Mouse (Mus musculus): ENCODE results near the gene Chchd2. TPM values are rescaled to one million over a fixed set of nuclear protein-coding genes. Genes with fewer than 3 reads are reported as not detected.

The Chchd2 gene
- polyA plus RNA-seq, 1 experiment from 2014 or later = 61.0 TPM

DNA sequence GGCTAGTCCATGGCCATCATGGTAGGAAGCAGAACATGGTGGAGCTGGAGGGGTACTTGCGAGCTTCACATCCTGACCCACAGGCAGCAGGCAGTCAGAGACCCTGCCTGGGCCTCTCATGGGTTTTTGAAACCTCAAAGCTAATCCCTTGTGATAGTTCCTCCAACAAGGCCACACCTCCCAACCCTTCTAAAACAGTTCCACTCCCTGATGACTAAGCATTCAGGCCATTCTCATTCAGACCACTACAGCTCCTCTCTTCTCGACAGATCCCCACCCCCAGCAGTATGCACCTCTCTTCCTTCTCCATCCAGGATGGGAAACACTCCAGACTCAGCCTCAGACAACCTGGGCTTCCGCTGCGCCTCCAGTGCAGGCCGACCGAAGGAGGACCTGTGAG is 24.9 kb downstream of the Chchd2 start:
- Histone ChIP-seq H3K36me3 (ENCODE audit: inconsistent target) (no peaks in the 10 kb centered on the region; the same call in 1 of the 2 replicates), H3K4me3 (ENCODE audit: inconsistent target) (no peak overlapping the region), H3K79me2 (ENCODE audit: inconsistent target) (no peaks in the 10 kb centered on the region), H3K27ac (no peak overlapping the region)
- WGBS (ENCODE audit: missing documents) = 97% methylated on average over 6 of the region's 6 CpGs

DNA sequence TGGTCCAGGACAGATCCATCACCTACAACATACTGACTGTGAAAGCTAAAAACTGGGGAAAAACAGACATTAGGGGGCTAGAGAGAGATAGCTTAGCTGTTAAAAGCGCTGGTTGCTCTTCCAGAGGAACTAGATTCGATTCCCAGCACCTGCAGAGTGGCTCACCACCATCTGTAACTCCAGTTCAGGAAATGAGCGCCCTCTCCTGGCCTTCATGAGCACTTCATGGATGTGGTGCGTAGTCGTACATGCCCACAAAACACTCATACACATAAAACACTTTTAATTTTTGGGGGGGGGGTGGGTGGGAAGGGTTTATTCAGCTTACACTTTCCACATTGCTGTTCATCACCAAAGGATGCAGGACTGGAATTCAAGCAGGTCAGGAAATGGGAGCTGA is 30.9 kb downstream of the Chchd2 start:
- WGBS (ENCODE audit: missing documents) = 100% methylated on average over 5 of the region's 5 CpGs
- no peak overlapping the region for H3K4me3 ChIP-seq (ENCODE audit: inconsistent target)
- H3K27ac ChIP-seq = no peak overlapping the region
- peaks cover 3% of the 10 kb centered on the region; the same call in 1 of the 2 replicates for H3K36me3 ChIP-seq (ENCODE audit: inconsistent target)
- H3K79me2 ChIP-seq (ENCODE audit: inconsistent target) = no peaks in the 10 kb centered on the region

DNA sequence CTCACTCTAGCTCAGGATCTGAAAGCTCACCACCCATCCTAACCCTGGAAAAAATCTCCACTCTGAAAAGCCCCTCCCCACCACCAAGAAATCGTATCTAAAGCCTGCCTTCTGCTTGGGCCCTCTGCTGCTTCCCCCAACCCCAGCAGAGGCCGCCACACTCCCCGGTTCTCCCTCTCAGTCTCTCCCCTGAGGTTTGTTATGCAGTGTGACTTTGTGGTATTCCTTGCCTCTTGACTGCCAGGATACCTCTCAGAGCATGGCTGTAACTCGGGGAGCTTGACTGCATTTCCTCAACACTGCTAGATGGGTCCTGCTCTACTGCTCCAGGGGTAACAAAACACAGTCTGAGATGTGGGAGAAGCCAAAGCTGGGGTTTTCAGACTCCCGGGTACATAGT is 32.1 kb downstream of the Chchd2 start:
- 88% methylated on average over 5 of the region's 5 CpGs for WGBS (ENCODE audit: missing documents)
- Histone ChIP-seq H3K4me3 (ENCODE audit: inconsistent target) (no peak overlapping the region), H3K36me3 (ENCODE audit: inconsistent target) (peaks cover 4% of the 10 kb centered on the region; the same call in 1 of the 2 replicates), H3K27ac (no peak overlapping the region), H3K79me2 (ENCODE audit: inconsistent target) (no peaks in the 10 kb centered on the region)

DNA sequence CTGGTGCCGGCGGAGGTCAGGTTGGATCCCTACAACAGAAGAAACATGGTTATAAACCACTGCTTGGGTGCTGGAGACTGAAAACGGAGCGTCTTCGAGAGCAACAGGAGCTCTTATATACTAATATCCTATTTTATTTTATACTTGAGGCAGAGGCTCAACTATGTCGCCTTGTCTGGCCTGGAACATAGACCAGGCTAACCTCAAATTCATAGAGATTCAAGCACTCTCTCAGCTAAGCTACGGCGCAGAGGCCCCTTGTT is 39.8 kb downstream of the Chchd2 start:
- Histone ChIP-seq H3K27ac (peak overlapping the region; percentile 50; the same call in 1 of the 2 replicates), H3K36me3 (ENCODE audit: inconsistent target) (peaks cover 20% of the 10 kb centered on the region), H3K79me2 (ENCODE audit: inconsistent target) (peaks cover 21% of the 10 kb centered on the region; the same call in 1 of the 2 replicates), H3K4me3 (ENCODE audit: inconsistent target) (peak overlapping the region; percentile 95)
- WGBS (ENCODE audit: missing documents) = 41% methylated on average over 7 of the region's 8 CpGs

DNA sequence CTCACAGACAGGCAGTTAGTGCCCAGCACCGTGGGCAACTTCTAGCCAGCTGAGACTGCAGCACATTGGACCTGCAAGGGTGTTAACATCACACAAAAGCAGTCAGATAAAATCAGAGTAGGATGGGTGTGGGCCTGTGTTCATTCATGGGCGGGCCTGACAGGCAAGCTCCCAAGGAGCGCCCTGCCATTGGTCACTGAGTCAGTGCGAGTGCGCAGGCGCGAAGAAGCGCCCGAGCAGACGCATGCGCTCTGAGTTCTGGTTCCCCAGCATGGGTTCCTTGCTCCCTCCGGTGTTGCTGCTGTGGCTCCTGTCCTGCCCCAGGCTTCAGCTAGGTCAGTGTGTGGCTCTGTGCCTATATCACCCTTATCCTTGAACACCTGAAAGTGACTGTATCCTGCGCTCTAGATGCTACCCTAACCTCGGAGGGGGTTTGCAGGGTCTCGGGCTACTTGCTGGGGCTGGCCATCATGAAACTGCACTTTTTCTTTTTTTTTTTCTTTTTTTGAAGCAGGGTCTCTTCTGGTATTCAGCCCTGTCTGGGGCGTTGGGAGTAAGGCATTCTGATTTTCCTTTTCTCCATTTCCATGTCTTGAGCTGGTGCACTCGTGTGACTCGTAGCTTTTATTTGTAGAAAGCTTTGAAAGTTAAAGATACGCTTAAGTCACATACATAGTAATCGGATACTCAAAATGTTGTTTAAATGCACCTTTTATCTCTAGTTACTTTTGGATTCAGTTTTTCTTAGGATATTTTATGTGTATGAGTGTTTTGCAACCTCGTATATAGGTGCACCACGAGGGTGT is 40.3 kb downstream of the Chchd2 start, which contains the start of gene Sumf2:
Gene Sumf2, plus strand, starts transcription at position 235 of the 806 bp plus-strand sequence.
- Histone ChIP-seq H3K36me3 (ENCODE audit: inconsistent target) (peaks cover 20% of the 10 kb centered on the region), H3K27ac (peak within 1 kb of the TSS; percentile 50), H3K4me3 (ENCODE audit: inconsistent target) (peak within 1 kb of the TSS; percentile 95), H3K79me2 (ENCODE audit: inconsistent target) (peaks cover 21% of the 10 kb centered on the region; the same call in 1 of the 2 replicates)
- 4% methylated on average over 22 of the region's 22 CpGs for WGBS (ENCODE audit: missing documents)

DNA sequence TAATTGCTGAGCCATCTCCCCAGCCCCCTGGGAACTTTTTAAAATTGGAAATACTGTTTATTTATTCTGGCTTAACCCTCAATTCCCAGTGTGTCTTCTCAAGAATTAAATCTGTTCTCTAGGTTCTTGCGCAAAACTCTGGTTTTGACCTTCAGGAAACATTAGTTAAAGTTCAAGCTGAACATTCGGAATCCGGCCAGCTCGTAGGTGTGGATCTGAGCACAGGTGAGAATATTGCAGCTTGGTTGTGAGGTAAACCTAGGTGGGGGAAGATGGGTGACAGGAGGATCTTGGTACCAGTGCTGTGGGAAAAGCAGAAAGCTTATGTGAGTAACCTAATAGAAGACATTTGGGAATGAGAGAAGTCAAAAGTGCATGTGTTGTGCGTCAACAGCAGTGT is 42.4 kb downstream of the Chchd2 start:
- Histone ChIP-seq H3K27ac (no peak overlapping the region), H3K4me3 (ENCODE audit: inconsistent target) (no peak overlapping the region), H3K79me2 (ENCODE audit: inconsistent target) (peaks cover 21% of the 10 kb centered on the region; the same call in 1 of the 2 replicates), H3K36me3 (ENCODE audit: inconsistent target) (peaks cover 16% of the 10 kb centered on the region)
- WGBS (ENCODE audit: missing documents) = 95% methylated on average over 5 of the region's 5 CpGs

Other genes starting within 250 kb of the Chchd2 start
- gene Zfp11, start 217.4 kb downstream of the Chchd2 start, polyA plus RNA-seq (2018) = 0.86 to 2.6 TPM (median 2.2 TPM) in 3 replicates
- gene Sept14, start 179.0 kb downstream of the Chchd2 start, polyA plus RNA-seq (2018) = not detected in 3 replicates
- gene Mrps17, start 172.0 kb downstream of the Chchd2 start, polyA plus RNA-seq (2018) = 39.4 to 79.4 TPM (median 50.8 TPM) in 3 replicates
- 42.7 to 57.0 TPM (median 51.5 TPM) in 3 replicates for gene Nipsnap2, start 162.4 kb downstream of the Chchd2 start, polyA plus RNA-seq (2018)
- 3.3 to 6.5 TPM (median 5.6 TPM) in 3 replicates for gene Psph, start 100.0 kb downstream of the Chchd2 start, polyA plus RNA-seq (2018)
- gene Sumf2, start 40.5 kb downstream of the Chchd2 start, polyA plus RNA-seq (2018) = 10.1 to 18.3 TPM (median 12.6 TPM) in 3 replicates
- gene Zbed5, start 8.3 kb upstream of the Chchd2 start, polyA plus RNA-seq (2018) = 0.23 to 0.46 TPM (median 0.32 TPM) in 3 replicates
- gene Phkg1, start 11.1 kb upstream of the Chchd2 start, polyA plus RNA-seq (2018) = not detected in 3 replicates
- 0.11 to 1.1 TPM (median 0.14 TPM) in 3 replicates for gene Nupr1l, start 21.1 kb upstream of the Chchd2 start, polyA plus RNA-seq (2018)
- gene Vkorc1l1, start 54.5 kb upstream of the Chchd2 start, polyA plus RNA-seq (2018) = 13.1 to 24.0 TPM (median 20.1 TPM) in 3 replicates
- 437 to 471 TPM (median 448 TPM) in 3 replicates for gene Gusb, start 115.6 kb upstream of the Chchd2 start, polyA plus RNA-seq (2018)
- gene Asl, start 141.8 kb upstream of the Chchd2 start, polyA plus RNA-seq (2018) = 33.6 to 39.7 TPM (median 34.1 TPM) in 3 replicates
- 28.9 to 33.0 TPM (median 32.1 TPM) in 3 replicates for gene Crcp, start 141.8 kb upstream of the Chchd2 start, polyA plus RNA-seq (2018)
- gene Tpst1, start 185.9 kb upstream of the Chchd2 start, polyA plus RNA-seq (2018) = 11.0 to 26.4 TPM (median 21.7 TPM) in 3 replicates